ENCODE assay signal across 8 mouse cellular contexts in genomic region chr11:12231481-12232035, GRCm38 (mm10).
A peak's percentile ranks its signal among the peaks of the same experiment; 100 is the strongest.
DNase-seq lines count a peak whose midpoint lies in the region; ATAC-seq and TF ChIP-seq lines count a peak whose summit lies in the region.

No protein-coding gene starts in this region.

- H3K4me1 ChIP-seq in kidney, postnatal 0 days (replicated peaks; ENCODE audit: insufficient read depth, low read length) = no peaks in the 10 kb centered on the region
- H3K4me1 ChIP-seq in intestine, embryonic 16.5 days (ENCODE audit: control insufficient read depth, insufficient read depth, low read length) = no peaks in the 10 kb centered on the region

- no peaks in the 10 kb centered on the region for H3K9me3 ChIP-seq in kidney, postnatal 0 days (replicated peaks; ENCODE audit: low read length)
- H3K9me3 ChIP-seq in intestine, embryonic 16.5 days (ENCODE audit: control insufficient read depth, low read length) = no peaks in the 10 kb centered on the region

- 61% methylated on average over 6 of the region's 6 CpGs for WGBS in kidney, postnatal 0 days
- 73% methylated on average over 6 of the region's 6 CpGs for WGBS in intestine, embryonic 16.5 days

- no peak overlapping the region for H3K4me3 ChIP-seq in gastrocnemius, adult 2 months
- no peak overlapping the region for H3K4me3 ChIP-seq in kidney, postnatal 0 days (replicated peaks; ENCODE audit: low read depth, low read length)
- no peak overlapping the region for H3K4me3 ChIP-seq in intestine, embryonic 16.5 days (ENCODE audit: low read length)

- H3K27ac ChIP-seq in gastrocnemius, adult 2 months = no peak overlapping the region
- H3K27ac ChIP-seq in kidney, postnatal 0 days = no peak overlapping the region
- no peak overlapping the region for H3K27ac ChIP-seq in intestine, embryonic 16.5 days (ENCODE audit: low read length)

- H3K9ac ChIP-seq in kidney, postnatal 0 days (ENCODE audit: low read depth, low read length) = no peak overlapping the region
- H3K9ac ChIP-seq in intestine, embryonic 16.5 days (ENCODE audit: low read depth, low read length) = no peak overlapping the region

- no peak; the same call in 1 of the 2 replicates for TF ChIP-seq CTCF in gastrocnemius, adult 2 months (IDR thresholded peaks at IDR 0.05)
- no peak for TF ChIP-seq CTCF in kidney, postnatal 0 days (IDR thresholded peaks at IDR 0.05; ENCODE audit: low read depth)

- intact Hi-C loops in gastrocnemius, adult 2 months (cut with DNase I) = no loop called here

- H3K36me3 ChIP-seq in kidney, postnatal 0 days (ENCODE audit: insufficient read depth, low read length) = no peaks in the 10 kb centered on the region
- no peaks in the 10 kb centered on the region for H3K36me3 ChIP-seq in intestine, embryonic 16.5 days (ENCODE audit: control insufficient read depth, insufficient read depth, low read length)

- ATAC-seq in kidney, postnatal 0 days (replicated peaks; ENCODE audit: low FRiP score, low read depth) = peak; percentile 48
- no peak for ATAC-seq in intestine, embryonic 16.5 days

- H3K27me3 ChIP-seq in kidney, postnatal 0 days (ENCODE audit: insufficient read depth, low read length) = no peaks in the 10 kb centered on the region
- H3K27me3 ChIP-seq in intestine, embryonic 16.5 days (replicated peaks; ENCODE audit: control insufficient read depth, insufficient read depth, low read length) = no peaks in the 10 kb centered on the region

- no peak overlapping the region for H3K4me2 ChIP-seq in kidney, postnatal 0 days (ENCODE audit: low read length)
- H3K4me2 ChIP-seq in intestine, embryonic 16.5 days (ENCODE audit: low read depth, low read length) = no peak overlapping the region

- DNase-seq in NIH3T3 (ENCODE audit: low read depth) = peak; percentile 79
- DNase-seq in brain, embryonic 18.5 days (ENCODE audit: low read depth, low spot score) = peak; percentile 74
- DNase-seq in gastrocnemius, adult 2 months = peak; percentile 47
- DNase-seq in kidney, postnatal 0 days (ENCODE audit: low spot score) = no peak
- peak; percentile 87 to 90 for DNase-seq in lung, adult 18-20 months
- peak; percentile 67 for DNase-seq in right cerebral cortex, postnatal 25 days
- no peak for DNase-seq in spleen, postnatal 10 days (ENCODE audit: low spot score in 2 of 2)

Comparison
In these comparisons a context has a peak if more than half of its experiments do, and no peak if none do; other contexts are left out.
1. DNase-seq: peak in NIH3T3 (single experiment), brain, embryonic 18.5 days (single experiment), gastrocnemius, adult 2 months (single experiment), lung, adult 18-20 months (2 of 2) and right cerebral cortex, postnatal 25 days (single experiment); none in kidney, postnatal 0 days (single experiment) and spleen, postnatal 10 days (0 of 2).